Mouse (Mus musculus): Measurements from ENCODE around the gene Sox12. TPM values are rescaled to one million over a fixed set of nuclear protein-coding genes. Genes with fewer than 3 reads are reported as not detected.
"Not testable (repeated sequence)": the region's sequence is repeated elsewhere in the genome, so short reads cannot be mapped to it uniquely, and the experiment has no call there.

Sox12 gene
- polyA plus RNA-seq, 1 experiment from 2014 or later = 21.9 TPM

- no peak overlapping the region for H3K9ac ChIP-seq (replicated peaks; ENCODE audit: low read length)
- no peaks in the 10 kb centered on the region for H3K9me3 ChIP-seq (ENCODE audit: control insufficient read depth, low read length)
- WGBS = 74% methylated on average over 7 of the region's 7 CpGs
- no peak overlapping the region for H3K27ac ChIP-seq (replicated peaks; ENCODE audit: low read depth, low read length)
- H3K4me3 ChIP-seq (replicated peaks; ENCODE audit: low read depth, low read length) = no peak overlapping the region
- no peaks in the 10 kb centered on the region for H3K27me3 ChIP-seq (ENCODE audit: control insufficient read depth, insufficient read depth, low read length)
- no peaks in the 10 kb centered on the region for H3K36me3 ChIP-seq (ENCODE audit: control insufficient read depth, insufficient read depth, low read length)
- peaks cover 5% of the 10 kb centered on the region for H3K4me1 ChIP-seq (ENCODE audit: control insufficient read depth, insufficient read depth, low read length)
- DNase-seq (no peak), ATAC-seq (ENCODE audit: low FRiP score, low TSS enrichment) (no peak)
- no peak overlapping the region for H3K4me2 ChIP-seq (ENCODE audit: low read length)
These were observed 38.6 kb upstream of the Sox12 start for GRCm38 (mm10) chr2:152436405-152436901.

- WGBS = 87% methylated on average over 2 of the region's 2 CpGs
- not testable (repeated sequence) for ATAC-seq (ENCODE audit: low FRiP score, low TSS enrichment); H3K4me2 ChIP-seq (ENCODE audit: low read length); H3K9ac ChIP-seq (replicated peaks; ENCODE audit: low read length); H3K27ac ChIP-seq (replicated peaks; ENCODE audit: low read depth, low read length); H3K9me3 ChIP-seq (ENCODE audit: control insufficient read depth, low read length); H3K27me3 ChIP-seq (ENCODE audit: control insufficient read depth, insufficient read depth, low read length); H3K36me3 ChIP-seq (ENCODE audit: control insufficient read depth, insufficient read depth, low read length); H3K4me1 ChIP-seq (ENCODE audit: control insufficient read depth, insufficient read depth, low read length); DNase-seq; H3K4me3 ChIP-seq (replicated peaks; ENCODE audit: low read depth, low read length)
These were observed 30.6 kb upstream of the Sox12 start for GRCm38 (mm10) chr2:152428481-152428880.

- Histone ChIP-seq H3K9me3 (ENCODE audit: control insufficient read depth, low read length) (no peaks in the 10 kb centered on the region), H3K27me3 (ENCODE audit: control insufficient read depth, insufficient read depth, low read length) (no peaks in the 10 kb centered on the region), H3K36me3 (ENCODE audit: control insufficient read depth, insufficient read depth, low read length) (no peaks in the 10 kb centered on the region), H3K27ac (replicated peaks; ENCODE audit: low read depth, low read length) (no peak overlapping the region), H3K4me2 (ENCODE audit: low read length) (peak overlapping the region; percentile 35), H3K4me3 (replicated peaks; ENCODE audit: low read depth, low read length) (peak overlapping the region; percentile 8; the same call in 1 of the 2 replicates), H3K9ac (replicated peaks; ENCODE audit: low read length) (0 out of 2 replicates have a peak overlapping the region, but pooled peaks have one; percentile 16), H3K4me1 (ENCODE audit: control insufficient read depth, insufficient read depth, low read length) (0 out of 2 replicates have a peak, but pooled peaks cover 7% of the 10 kb centered on the region)
- 2% methylated on average over 12 of the region's 12 CpGs for WGBS
- ATAC-seq (ENCODE audit: low FRiP score, low TSS enrichment) (no peak), DNase-seq (peak; percentile 70)
These were observed 29.6 kb upstream of the Sox12 start for GRCm38 (mm10) chr2:152427493-152427892.

GRCm38 (mm10) chr2:152415786-152416185 lies 17.9 kb upstream of the Sox12 start:
- H3K4me3 ChIP-seq (replicated peaks; ENCODE audit: low read depth, low read length) = peak overlapping the region; percentile 88; the same call in 1 of the 2 replicates
- H3K4me2 ChIP-seq (ENCODE audit: low read length) = peak overlapping the region; percentile 79
- peaks cover 27% of the 10 kb centered on the region for H3K4me1 ChIP-seq (ENCODE audit: control insufficient read depth, insufficient read depth, low read length)
- 0 out of 2 replicates have a peak, but pooled peaks cover 5% of the 10 kb centered on the region for H3K9me3 ChIP-seq (ENCODE audit: control insufficient read depth, low read length)
- ATAC-seq (ENCODE audit: low FRiP score, low TSS enrichment) (no peak), DNase-seq (no peak)
- H3K9ac ChIP-seq (replicated peaks; ENCODE audit: low read length) = no peak overlapping the region
- peak overlapping the region; percentile 96; the same call in 1 of the 2 replicates for H3K27ac ChIP-seq (replicated peaks; ENCODE audit: low read depth, low read length)
- H3K27me3 ChIP-seq (ENCODE audit: control insufficient read depth, insufficient read depth, low read length) = no peaks in the 10 kb centered on the region
- WGBS = 98% methylated on average over 3 of the region's 3 CpGs
- H3K36me3 ChIP-seq (ENCODE audit: control insufficient read depth, insufficient read depth, low read length) = no peaks in the 10 kb centered on the region

GRCm38 (mm10) chr2:152415287-152415686 lies 17.4 kb upstream of the Sox12 start, which contains the start of gene 6820408C15Rik:
Gene 6820408C15Rik (plus strand): TSS chr2:152415587.
- 29% methylated on average over 4 of the region's 4 CpGs for whole genome bisulfite sequencing
- H3K27ac ChIP-seq (replicated peaks; ENCODE audit: low read depth, low read length) = peak within 1 kb of the TSS; percentile 96
- H3K36me3 ChIP-seq (ENCODE audit: control insufficient read depth, insufficient read depth, low read length) = no peaks in the 10 kb centered on the region
- H3K4me2 ChIP-seq (ENCODE audit: low read length) = peak within 1 kb of the TSS; percentile 79
- peaks cover 32% of the 10 kb centered on the region for H3K4me1 ChIP-seq (ENCODE audit: control insufficient read depth, insufficient read depth, low read length)
- no peak for DNase-seq
- H3K9me3 ChIP-seq (ENCODE audit: control insufficient read depth, low read length) = 0 out of 2 replicates have a peak, but pooled peaks cover 5% of the 10 kb centered on the region
- no peaks in the 10 kb centered on the region for H3K27me3 ChIP-seq (ENCODE audit: control insufficient read depth, insufficient read depth, low read length)
- no peak for ATAC-seq (ENCODE audit: low FRiP score, low TSS enrichment)
- H3K9ac ChIP-seq (replicated peaks; ENCODE audit: low read length) = peak within 1 kb of the TSS; percentile 98
- peak within 1 kb of the TSS; percentile 88 for H3K4me3 ChIP-seq (replicated peaks; ENCODE audit: low read depth, low read length)

GRCm38 (mm10) chr2:152414591-152415165 lies 16.8 kb upstream of the Sox12 start, which contains the start of gene Zcchc3:
Gene Zcchc3 (minus strand): TSS chr2:152415027.
- Histone ChIP-seq H3K4me2 (ENCODE audit: low read length) (peak within 1 kb of the TSS; percentile 79), H3K27ac (replicated peaks; ENCODE audit: low read depth, low read length) (peak within 1 kb of the TSS; percentile 96), H3K36me3 (ENCODE audit: control insufficient read depth, insufficient read depth, low read length) (no peaks in the 10 kb centered on the region), H3K4me1 (ENCODE audit: control insufficient read depth, insufficient read depth, low read length) (peaks cover 37% of the 10 kb centered on the region), H3K9me3 (ENCODE audit: control insufficient read depth, low read length) (0 out of 2 replicates have a peak, but pooled peaks cover 5% of the 10 kb centered on the region), H3K9ac (replicated peaks; ENCODE audit: low read length) (peak within 1 kb of the TSS; percentile 98), H3K27me3 (ENCODE audit: control insufficient read depth, insufficient read depth, low read length) (no peaks in the 10 kb centered on the region), H3K4me3 (replicated peaks; ENCODE audit: low read depth, low read length) (peak within 1 kb of the TSS; percentile 88)
- DNase-seq (peak; percentile 93), ATAC-seq (ENCODE audit: low FRiP score, low TSS enrichment) (peak; percentile 83)
- 1% methylated on average over 65 of the region's 65 CpGs for WGBS

- ATAC-seq (ENCODE audit: low FRiP score, low TSS enrichment) (peak; percentile 1; the same call in 1 of the 2 replicates), DNase-seq (peak; percentile 68)
- H3K36me3 ChIP-seq (ENCODE audit: control insufficient read depth, insufficient read depth, low read length) = no peaks in the 10 kb centered on the region
- H3K27ac ChIP-seq (replicated peaks; ENCODE audit: low read depth, low read length) = peak overlapping the region; percentile 96
- WGBS = under 1% methylated on average over 86 of the region's 86 CpGs
- H3K4me1 ChIP-seq (ENCODE audit: control insufficient read depth, insufficient read depth, low read length) = peaks cover 37% of the 10 kb centered on the region
- peak overlapping the region; percentile 88 for H3K4me3 ChIP-seq (replicated peaks; ENCODE audit: low read depth, low read length)
- H3K4me2 ChIP-seq (ENCODE audit: low read length) = peak overlapping the region; percentile 79
- peak overlapping the region; percentile 98 for H3K9ac ChIP-seq (replicated peaks; ENCODE audit: low read length)
- no peaks in the 10 kb centered on the region for H3K27me3 ChIP-seq (ENCODE audit: control insufficient read depth, insufficient read depth, low read length)
- 0 out of 2 replicates have a peak, but pooled peaks cover 5% of the 10 kb centered on the region for H3K9me3 ChIP-seq (ENCODE audit: control insufficient read depth, low read length)
These were observed 16.1 kb upstream of the Sox12 start for GRCm38 (mm10) chr2:152413765-152414584.

GRCm38 (mm10) chr2:152413158-152413764 lies 15.4 kb upstream of the Sox12 start:
- no peak for DNase-seq

More at GRCm38 (mm10) chr2:152413158-152413764, 15.4 kb upstream of the Sox12 start:
- ATAC-seq (ENCODE audit: low FRiP score, low TSS enrichment) = no peak
- Histone ChIP-seq H3K4me2 (ENCODE audit: low read length) (peak overlapping the region; percentile 79), H3K4me3 (replicated peaks; ENCODE audit: low read depth, low read length) (peak overlapping the region; percentile 88), H3K4me1 (ENCODE audit: control insufficient read depth, insufficient read depth, low read length) (peaks cover 37% of the 10 kb centered on the region), H3K27ac (replicated peaks; ENCODE audit: low read depth, low read length) (peak overlapping the region; percentile 96), H3K9ac (replicated peaks; ENCODE audit: low read length) (peak overlapping the region; percentile 98), H3K9me3 (ENCODE audit: control insufficient read depth, low read length) (0 out of 2 replicates have a peak, but pooled peaks cover 5% of the 10 kb centered on the region), H3K27me3 (ENCODE audit: control insufficient read depth, insufficient read depth, low read length) (no peaks in the 10 kb centered on the region), H3K36me3 (ENCODE audit: control insufficient read depth, insufficient read depth, low read length) (no peaks in the 10 kb centered on the region)
- WGBS = under 1% methylated on average over 21 of the region's 21 CpGs

Data from midbrain, embryonic 14.5 days (tissue).